Mouse (Mus musculus) WW6 (cell line): Measurements from ENCODE around the gene Phf24.

Source experiments
- DNase-seq: peaks from one replicate; pipeline ENCODE4 v3.0.0-alpha.2; 2013; ENCODE audit warnings: low read depth, low spot score

Gene Phf24

DNA sequence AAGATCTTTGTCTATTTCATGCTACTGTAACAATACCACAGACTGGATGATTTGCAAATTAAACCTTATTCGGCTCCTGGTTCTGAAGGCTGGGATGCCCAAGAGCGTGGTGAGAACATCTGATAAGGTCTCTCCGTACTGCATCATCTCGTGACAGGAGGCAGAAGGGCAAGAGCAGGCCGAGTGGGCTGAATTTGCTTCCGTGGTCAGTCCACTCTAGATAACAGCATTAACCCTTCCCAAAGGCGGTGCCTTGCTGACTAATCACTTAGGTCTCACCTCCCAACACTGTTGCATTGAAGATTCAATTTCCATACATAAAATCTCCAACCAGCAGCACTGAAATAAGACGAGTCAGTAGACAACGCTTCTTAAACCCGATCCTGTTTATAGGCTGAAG lies 3.1 kb upstream of the Phf24 start:
- no peak for DNase-seq

DNA sequence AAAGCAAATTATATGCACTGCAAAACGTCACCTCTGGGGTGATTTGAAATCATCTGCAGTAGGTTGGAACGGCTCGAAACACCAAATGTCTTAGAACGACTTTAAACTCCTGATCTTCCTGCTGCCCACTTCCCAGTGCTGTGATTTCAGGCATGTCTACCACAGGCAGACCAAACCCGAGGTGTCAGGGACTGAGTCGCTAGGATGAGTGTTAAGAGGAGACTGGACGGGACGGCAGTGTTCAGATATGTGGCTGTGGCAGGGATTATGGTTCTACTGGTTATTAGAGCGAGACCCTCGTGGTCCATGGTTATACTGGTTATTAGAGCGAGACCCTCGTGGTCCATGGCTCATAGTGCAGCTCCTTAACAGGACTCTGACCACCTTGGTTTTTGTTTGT lies 1.1 kb upstream of the Phf24 start:
- no peak for DNase-seq

DNA sequence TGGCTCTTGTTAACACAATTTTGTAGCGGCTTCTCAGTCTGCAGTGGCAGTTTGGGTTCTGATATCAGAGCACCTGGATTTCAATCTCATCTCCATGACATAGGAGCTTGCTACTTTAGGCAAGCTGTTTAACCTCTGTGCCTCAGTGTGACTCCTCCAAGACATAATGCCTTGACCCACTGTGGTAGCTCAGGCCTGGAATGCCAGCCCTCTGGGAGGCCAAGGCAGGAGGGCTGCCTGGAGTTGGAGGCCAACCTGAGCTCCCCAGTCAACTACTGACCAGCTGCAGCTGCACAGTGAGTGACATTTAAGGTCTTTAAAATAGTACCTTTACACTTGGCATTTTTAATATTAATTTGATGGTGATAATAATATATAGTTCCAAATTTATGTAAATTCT lies 494 bp upstream of the Phf24 start:
- DNase-seq: no peak

DNA sequence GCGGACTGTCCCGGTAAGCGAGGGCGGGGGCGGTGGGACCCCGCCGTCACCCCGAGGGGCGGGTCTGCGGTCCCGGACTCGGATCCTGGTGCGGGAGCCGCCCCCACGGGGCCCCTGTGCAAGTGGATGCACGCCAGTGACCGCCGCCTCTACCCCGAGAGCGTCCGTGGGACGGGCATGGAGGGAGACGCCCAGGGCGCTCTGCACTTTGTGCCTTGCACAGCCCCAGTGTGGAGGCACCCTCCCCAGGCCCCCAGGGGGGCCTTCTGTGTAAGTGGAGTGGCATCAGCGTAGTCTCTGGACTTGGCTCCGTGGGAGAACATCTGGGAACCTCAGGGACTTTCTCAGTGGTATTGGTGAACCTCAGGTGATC lies 928 bp downstream of the Phf24 start:
- DNase-seq: no peak

DNA sequence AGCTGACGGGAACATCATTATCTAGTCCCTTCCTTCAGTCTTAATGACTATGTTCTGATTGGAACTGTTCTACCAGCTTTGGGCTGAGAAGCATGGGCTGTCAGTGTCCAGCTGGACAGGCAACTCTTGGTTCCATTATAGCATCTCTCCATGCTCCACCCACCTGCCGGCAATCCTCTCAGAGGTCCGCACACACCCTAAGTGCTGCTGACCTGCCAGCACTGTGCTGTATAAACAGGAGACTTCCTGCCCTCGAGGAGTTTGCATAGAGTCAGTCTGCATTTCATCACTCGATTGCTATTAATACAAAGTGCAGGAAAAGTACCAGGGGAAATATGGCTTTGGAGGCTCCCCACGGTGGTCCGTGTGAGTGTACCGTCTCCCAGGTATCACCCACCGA lies 4.3 kb downstream of the Phf24 start:
- DNase-seq: no peak

DNA sequence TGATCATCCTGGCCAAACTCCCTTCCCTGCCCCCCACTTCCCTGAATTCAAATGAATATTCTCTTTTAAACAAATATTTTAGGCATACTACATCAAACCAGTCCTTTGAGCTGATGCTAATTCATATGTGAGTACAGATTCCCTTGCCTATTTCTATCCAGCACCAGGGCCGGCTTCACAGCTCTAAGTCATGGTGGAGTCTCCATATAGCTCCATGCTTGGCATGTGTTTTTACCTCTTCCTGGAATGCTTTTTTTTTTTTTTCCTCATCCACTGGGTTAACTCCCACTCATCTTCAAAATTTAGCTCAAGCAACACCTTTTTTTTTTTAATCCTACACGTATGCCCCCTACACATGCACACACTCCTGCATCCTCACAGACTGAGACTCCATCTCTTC lies 5.1 kb downstream of the Phf24 start:
- no peak for DNase-seq

DNA sequence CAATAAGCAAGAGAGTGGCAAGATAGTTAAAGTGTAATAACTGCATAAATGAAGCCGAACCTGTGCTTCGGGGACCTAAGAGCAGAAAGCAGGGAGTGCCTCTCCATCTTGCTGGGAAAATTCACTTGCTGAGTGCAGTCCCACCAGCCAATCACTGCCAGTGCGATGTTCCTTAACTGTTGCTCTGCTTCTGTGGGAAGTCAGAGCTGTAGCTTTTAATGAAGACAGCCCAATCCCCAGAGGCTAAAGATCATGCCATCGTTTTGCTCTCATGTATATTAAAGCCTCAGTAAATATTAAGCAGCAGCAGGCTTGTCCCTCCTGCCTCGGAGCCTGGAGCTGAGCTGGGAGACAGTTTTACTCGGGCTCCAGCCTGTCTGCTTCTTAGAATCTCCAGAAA lies 5.6 kb downstream of the Phf24 start:
- DNase-seq: no peak

DNA sequence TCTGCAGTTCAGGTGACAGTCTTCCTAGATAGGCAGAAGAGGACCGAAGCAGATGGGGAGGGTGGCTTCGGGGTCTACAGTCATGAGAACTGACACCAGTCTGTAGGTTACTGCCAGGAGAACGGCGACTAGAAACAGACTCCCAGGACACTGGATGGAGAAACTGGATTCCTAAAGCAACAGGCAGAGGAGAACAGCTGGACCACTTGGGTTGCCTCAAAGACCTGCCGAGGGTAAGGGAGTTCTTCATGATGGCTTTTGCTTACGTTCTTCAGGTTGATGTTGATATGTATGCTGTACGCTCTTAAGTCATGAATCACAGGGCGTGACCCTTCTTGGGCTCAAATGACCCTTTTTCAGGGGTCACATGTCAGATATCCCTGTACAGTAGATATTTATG lies 6.0 kb downstream of the Phf24 start:
- no peak for DNase-seq

DNA sequence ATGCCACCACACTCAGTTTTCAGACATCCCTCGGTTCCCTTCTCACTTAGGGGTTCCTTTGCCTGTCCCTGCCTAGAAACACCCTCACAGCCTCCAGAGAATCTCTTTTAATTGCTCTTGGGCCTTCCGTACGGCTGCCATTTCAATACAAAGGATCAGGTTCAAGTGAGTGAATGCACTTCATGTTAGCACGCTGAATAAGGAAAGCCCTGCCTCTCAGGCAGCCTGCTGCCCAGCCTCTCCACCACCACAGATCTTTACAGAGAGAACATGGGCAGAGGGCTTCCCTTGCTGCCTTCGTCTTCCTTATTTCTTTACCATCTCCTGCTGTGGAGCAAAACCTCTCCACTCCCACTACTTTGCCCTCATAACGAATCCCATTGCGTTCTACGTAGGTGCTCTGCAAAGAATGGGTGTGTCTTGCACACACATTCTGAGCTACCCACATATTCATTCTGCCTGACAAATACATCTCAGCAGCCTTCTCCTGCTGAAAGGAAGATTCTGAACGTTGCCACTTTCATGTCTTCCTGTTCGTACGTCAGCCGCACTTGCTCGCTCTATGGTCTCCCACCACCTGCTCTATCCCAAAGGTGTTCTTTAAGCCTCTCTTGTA lies 7.7 kb downstream of the Phf24 start:
- DNase-seq: no peak

DNA sequence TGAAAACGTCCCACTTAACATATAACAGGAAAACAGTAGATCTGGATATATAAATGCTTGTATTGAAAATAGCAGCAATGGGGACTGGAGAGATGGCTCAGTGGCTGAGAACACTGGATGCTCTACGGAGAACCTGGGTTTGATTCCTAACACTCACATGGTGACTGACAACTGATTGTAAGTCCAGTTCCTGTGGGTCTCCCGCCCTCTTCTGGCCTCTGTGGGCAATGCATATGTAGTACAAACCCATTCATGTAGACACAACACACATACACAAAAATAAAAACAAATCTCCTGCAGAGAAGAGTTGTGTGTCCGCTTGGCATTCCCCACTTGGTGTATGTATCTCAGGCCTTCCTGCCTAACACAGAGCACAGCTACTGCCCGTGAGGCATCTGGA lies 11.7 kb downstream of the Phf24 start:
- no peak for DNase-seq

DNA sequence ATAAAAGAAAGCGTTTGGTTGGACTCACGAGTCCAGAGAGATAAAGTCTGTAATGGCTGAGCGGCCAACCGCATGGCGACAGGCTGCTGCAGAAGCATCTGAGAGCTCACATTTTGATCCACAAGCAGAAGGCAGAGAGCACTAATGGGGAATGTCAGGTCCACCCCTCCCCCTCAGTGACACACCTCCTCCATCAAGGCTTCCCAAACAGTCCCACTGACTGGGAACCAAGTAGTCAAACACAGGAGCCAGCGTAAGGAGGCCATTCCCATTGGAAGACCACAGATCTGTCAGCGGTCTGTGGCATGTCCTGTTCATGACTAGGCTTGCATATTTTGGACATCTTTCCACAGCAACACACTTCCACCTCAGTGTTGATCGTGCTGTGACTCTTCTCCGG lies 12.5 kb downstream of the Phf24 start:
- DNase-seq: no peak

DNA sequence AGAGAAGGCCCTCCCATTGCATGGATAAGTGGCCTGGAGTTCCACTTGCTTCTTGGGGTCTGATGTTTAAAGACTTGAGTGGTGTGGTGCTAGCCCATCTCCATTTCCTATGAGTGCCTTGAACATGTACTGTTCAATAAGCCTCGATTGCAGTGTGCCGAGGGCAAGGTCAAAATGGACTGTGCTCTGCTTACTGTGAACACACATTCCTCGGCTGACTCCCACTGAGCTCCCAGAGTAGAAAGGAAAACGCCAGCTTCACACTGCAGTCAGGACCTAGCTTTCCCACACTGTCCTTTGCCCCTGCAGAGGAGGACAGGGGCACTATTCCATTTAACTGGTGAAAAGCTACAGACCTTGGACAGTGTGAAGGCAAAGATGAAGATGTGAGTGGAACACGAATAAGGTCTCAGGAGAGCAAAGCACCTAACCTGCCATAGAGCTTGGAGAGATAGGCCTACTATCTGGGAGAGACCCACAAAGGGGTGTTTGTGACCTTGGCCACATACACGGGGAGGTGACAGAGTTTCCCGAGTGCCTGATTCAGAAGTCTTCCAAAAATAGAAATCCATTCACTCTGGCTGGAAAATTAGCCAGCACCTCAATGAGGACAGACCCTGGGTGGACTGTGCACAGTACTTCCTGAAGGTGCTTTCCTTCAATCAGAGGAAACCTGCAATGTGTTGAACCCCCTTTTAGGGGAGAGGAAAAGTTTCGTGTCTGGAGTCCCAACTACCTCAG lies 15.9 kb downstream of the Phf24 start:
- no peak for DNase-seq

DNA sequence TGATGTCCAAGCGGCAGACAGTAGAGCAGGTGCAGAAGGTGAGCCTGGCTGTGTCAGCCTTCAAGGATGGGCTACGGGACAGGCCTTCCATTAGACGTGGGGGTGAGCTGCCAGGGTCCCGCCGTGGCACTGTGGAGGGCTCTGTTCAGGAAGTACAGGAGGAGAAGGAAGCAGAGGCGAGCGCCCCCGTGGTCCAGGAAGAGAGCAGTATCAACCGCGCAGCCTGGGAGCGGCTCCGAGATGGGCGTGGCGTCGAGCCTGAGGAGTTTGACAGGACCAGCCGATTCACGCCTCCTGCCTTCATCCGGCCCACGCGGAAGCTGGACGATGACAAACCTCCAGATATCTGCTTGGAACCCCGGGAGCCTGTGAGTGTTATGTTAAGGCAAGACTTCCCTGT lies 17.2 kb downstream of the Phf24 start:
- DNase-seq: no peak

DNA sequence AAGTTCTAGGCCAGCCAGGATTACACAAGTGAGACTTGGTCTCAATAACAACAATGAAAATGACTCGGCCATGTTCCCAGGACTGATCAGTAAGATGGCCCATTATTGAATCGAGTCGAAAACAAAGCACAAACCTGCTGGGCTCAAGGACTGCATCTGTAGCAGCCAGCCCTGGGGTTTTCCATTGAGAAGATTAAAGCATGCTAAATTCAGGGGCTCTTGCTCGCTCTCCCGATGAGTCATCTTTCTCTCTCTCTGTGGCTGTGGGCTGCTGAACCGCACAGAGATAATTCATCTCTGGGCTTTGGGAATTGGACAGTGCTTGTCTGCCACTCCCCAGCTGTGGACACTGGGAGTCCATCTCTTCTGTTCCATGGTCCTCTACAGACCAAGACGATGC lies 24.9 kb downstream of the Phf24 start:
- no peak for DNase-seq

DNA sequence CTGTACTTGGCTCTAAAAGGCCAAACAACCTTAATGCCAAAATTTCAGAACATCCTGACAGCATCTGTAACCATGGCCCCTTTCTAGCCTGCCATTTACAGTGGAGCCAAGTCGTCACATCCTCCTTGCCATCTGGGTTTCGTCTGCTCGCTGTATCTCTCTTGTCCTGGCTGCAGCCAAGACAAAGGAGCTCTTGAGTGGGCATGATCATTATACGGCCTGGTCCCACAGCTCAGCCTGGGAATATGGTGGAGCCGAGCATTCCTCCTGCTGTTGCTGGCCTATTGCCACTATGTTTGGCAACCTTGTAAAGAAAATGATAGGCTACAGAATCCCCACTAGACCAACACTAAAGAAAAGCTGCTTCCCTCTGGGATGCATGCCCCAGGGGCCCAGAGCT lies 26.9 kb downstream of the Phf24 start:
- no peak for DNase-seq

DNA sequence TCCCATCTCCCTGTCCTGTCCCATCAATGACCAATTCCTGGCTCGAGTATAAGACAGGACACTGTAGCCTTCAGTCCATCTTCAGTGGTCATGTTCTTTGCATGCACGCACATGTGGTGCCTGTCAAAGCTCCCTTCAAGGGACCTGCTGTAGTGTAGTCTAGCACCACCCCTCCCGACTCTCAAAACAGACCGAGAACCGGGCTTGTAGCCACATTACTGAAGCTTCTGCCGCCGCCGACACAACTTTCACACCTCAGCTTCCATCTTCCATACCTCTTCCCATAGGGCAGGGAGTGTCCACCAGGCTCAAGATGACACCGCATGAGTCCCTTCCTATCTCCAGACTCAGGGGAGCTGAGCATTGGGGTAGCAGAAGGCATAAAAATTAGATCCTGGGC lies 27.7 kb downstream of the Phf24 start:
- no peak for DNase-seq

DNA sequence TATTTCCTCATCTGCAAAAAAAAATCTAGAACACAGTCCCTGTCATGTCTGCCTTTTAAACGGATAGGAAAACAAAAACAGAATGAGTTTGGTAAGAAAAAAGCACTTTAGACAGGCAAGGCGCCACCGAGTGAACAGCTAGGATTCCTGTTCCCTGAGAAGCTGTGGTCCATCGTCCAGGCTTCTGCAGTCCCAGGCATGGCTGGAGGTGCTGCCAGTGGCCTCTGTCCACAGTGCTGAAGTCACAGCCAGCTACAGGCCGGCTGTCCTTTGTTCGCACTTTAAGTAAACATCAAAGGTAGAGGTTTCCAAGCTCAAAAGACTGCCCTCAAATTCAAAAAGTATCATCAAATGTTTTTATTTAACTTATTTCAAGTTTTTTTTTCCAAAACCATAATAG lies 28.6 kb downstream of the Phf24 start:
- DNase-seq: no peak

DNA sequence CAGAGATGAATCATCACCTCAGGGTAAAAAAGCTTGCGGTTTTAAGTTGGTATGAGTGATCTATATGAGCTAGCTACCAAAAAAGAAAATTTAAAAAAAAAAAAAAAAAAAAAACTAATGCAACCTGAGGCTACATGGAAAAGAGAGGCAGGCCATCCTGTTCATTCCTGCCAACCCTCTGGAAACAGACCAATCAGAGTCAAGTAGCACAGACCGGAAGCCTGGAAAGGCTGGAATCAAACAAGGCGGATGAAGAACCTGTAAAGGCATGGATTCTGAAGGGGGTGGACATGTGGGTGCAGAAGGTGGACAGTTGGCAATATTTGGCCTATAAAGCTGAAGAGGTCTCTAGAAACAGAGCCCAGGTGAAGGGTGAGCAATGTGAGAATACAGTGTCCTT lies 29.0 kb downstream of the Phf24 start:
- DNase-seq: no peak

DNA sequence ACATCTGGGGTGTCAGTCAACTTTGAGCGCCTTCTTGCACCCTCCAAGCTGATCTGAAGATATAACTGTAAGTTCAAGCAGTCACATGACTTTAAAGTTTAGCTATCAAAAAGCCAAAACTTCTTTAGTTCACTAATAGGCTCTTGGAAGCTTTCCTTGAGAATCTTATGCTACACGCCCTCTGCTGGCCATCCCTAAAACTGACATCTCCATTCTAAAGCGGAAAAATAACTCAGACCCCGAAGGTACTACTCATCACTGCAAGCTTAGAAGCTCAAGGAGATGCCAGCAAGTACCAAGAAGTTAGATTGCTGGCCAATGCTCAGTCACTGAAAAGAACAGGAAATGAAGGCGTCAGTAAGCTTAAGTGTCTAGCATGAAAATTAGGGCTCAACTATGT lies 29.5 kb downstream of the Phf24 start:
- DNase-seq: no peak

DNA sequence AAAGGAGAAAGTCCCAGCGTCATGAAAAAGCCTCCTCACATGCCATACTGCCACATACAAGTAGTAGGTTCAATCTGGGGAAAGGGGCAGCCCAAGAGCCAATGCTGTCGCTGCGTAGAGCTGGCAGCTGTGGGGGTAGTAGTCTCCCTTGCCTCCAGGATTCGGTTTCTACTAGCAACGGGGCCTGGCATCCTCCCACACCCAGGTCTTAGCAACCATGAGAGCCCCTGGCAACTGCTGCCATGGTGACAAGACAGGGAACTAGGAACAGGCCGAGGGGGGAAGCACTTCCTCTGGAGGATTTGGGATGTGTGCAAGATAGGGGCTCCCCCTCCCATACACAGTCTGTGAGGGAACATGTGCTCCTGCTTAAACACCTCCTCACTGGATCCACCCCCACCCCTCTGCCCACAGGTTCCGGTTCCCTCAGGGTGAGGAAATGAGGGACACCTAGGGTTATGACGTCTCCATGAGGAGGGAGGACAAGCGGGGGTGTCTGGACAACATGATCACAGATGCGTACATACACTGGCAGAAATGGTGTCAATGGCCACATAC lies 30.4 kb downstream of the Phf24 start:
- DNase-seq: no peak

DNA sequence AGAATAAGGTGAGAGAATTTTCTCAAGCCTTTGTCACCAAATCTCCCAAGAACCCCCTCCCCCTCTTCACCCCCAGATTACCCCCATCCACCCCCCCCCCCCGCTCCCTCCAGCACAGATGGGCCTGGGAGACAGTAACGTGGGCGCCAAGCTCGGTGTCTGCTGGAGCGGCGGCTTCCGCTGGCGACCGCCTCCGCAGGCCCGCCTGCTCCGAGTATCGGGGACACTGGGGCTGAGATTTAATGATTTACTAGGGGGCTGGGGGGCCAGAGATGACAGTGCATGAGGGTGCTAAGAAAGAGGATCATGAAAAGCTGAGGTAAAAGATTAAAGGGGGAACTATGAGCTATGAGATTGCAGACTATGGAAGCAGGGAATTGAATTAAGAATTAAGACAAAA lies 32.1 kb downstream of the Phf24 start:
- no peak for DNase-seq

DNA sequence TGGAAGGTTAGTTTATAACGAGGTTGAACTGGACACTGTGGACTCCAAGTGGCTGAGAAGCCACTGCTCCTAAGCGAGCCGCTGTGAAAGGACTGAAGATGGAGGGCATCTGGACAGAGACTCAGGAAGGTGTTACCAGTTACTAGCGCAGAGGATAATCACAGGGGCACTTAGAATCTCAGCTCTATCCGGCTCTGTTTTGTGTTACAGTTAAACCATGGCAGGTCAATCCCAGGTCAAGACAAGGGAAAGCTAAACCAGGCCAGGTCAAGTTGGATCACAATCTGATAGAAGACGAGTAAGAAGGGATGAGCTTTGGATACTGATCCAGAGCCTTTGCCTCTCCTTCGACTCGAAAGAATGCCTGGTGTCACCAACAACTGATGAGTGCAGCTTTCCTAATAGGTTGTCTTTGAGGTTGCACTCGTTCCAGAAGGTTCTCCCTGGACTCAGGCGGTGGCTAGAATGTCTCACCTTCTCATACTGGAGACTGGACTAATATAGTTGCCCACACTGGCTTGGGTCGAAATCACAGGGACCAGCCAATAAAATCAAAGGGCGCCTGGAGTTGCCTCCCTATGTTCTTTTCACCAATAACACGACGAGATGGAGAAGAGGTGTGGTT lies 32.7 kb downstream of the Phf24 start:
- no peak for DNase-seq

DNA sequence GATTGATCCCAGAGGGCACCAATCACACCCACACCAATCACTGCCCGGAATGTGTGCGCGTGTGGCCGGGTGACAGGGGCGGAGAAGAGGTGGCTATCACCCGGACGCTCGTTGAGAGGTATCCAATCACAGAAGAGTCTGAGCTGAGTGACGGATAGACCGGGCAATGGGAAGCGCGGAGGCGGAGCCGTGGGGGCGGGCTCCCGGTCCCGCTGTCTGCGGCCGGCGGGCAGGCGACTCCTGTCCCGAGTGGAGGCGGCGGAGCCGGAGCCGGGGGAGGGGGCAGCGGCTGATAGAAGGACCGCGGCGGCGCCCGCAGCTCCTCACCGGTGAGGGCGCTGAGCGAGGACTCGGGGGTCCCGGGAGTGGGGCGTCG lies 33.2 kb downstream of the Phf24 start, which contains the start of gene Dnajb5:
Dnajb5 (plus strand) TSS at position 139 of the 376 bp plus-strand sequence.
- peak; percentile 91 for DNase-seq
